Mouse (Mus musculus) spleen, postnatal 10 days (tissue): ENCODE results near the gene A230072I06Rik.

Experiments used
- DNase-seq, 2 experiments: peaks; one replicate each; pipeline ENCODE4 v3.0.0; 2021 to 2022; ENCODE audit warnings: low spot score in 2 of 2

Gene A230072I06Rik

GRCm38 (mm10) chr8:12323238-12323637 is 44.6 kb downstream of the A230072I06Rik start:
- DNase-seq, result no peak

DNA sequence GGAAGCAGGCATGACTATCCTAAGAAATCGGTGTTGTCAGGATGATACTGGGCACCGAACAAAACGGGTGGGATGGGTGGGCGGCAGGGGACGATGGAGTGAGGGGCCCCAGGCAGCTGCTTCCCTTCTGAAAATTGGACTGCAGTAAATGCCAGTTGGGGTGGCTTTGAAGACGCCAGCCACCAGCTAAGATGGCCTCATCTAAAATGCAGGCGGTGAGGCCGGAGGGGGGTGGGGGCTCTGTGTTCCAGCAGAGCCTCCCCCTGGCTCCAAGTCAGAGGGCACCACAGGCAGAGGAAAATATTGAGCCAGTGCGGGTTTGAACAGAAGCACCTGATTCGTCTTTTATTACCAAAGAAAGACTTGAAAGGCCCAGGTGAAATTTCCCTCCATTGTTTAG is 45.9 kb downstream of the A230072I06Rik start:
- no peak for DNase-seq

GRCm38 (mm10) chr8:12324991-12325601 is 46.5 kb downstream of the A230072I06Rik start:
- DNase-seq, result no peak

- no peak for DNase-seq
Observed at GRCm38 (mm10) chr8:12327187-12327586, 48.6 kb downstream of the A230072I06Rik start.

- DNase-seq, result no peak
Observed at GRCm38 (mm10) chr8:12327707-12328471, 49.3 kb downstream of the A230072I06Rik start.

DNA sequence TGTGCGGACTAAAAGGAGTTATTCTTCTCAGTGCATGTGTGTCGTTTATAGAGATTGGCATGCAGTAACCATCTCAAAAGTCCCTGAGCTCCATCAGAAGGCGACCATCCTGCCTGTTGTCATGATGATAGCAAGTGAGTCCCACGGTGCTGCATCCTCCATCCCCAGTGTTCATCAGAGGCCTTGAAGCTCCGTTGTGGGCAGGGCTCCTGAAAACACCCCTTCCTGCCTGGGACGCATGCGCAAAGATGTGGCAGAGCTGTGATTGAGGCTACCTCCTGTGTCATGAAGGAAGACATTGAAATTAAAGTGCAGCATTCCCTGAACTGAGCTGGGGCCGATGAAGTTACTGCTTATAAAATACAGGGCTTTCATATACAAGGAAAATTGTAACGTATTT is 49.9 kb downstream of the A230072I06Rik start:
- DNase-seq, result no peak

- no peak for DNase-seq
Observed at GRCm38 (mm10) chr8:12330066-12330465, 51.4 kb downstream of the A230072I06Rik start.
